Mouse (Mus musculus) MEL (cell line): ENCODE measurements around the gene Srarp. TPM values are rescaled to one million over a fixed set of nuclear protein-coding genes. Genes with fewer than 3 reads are reported as not detected.

ENCODE experiments used
- DNase-seq: peaks from one replicate; pipeline ENCODE4 v3.0.0; 2011; ENCODE audit warnings: low read depth, low spot score
- H3K27ac ChIP-seq: 2 replicates; pipeline ENCODE4 v1.5.1; 2012; ENCODE audit warnings: low read depth, mild to moderate bottlenecking, control low read depth, low read length, moderate library complexity; ENCODE audit not compliant: control insufficient read depth
- H3K27me3 ChIP-seq, 2 experiments: fragments of 150-350 bp in 1 of 2; sonication (generic) in 1 of 2; 2 replicates each; pipeline ENCODE4 v1.6.1; 2012; ENCODE audit warnings: low read length in 2 of 2, mild to moderate bottlenecking in 2 of 2, improper control_type of control experiment in 1 of 2, moderate library complexity in 1 of 2; ENCODE audit not compliant: insufficient read depth in 2 of 2, control insufficient read depth in 1 of 2
- H3K36me3 ChIP-seq, 2 experiments: 2 replicates each; pipeline ENCODE4 v1.6.1; 2012 to 2014; ENCODE audit warnings: low read length in 2 of 2, improper control_type of control experiment in 1 of 2, inconsistent platforms in 1 of 2, mild to moderate bottlenecking in 1 of 2; ENCODE audit not compliant: insufficient read depth in 2 of 2, control insufficient read depth in 1 of 2
- H3K4me1 ChIP-seq, 2 experiments: fragments of 150-350 bp in 1 of 2; sonication (generic) in 1 of 2; 2 replicates each; pipeline ENCODE4 v1.6.1; 2012; ENCODE audit warnings: low read length in 2 of 2, improper control_type of control experiment in 1 of 2, mild to moderate bottlenecking in 1 of 2; ENCODE audit not compliant: insufficient read depth in 2 of 2, control insufficient read depth in 1 of 2
- H3K4me3 ChIP-seq, 2 experiments: fragments of 150-350 bp in 1 of 2; sonication (generic) in 1 of 2; 2 replicates each; pipeline ENCODE4 v1.5.1; 2012; ENCODE audit warnings: low read depth in 2 of 2, low read length in 2 of 2, mild to moderate bottlenecking in 2 of 2, moderate library complexity in 2 of 2, control low read depth in 1 of 2, improper control_type of control experiment in 1 of 2; ENCODE audit not compliant: control insufficient read depth in 1 of 2, insufficient read depth in 1 of 2
- H3K79me2 ChIP-seq: 2 replicates; pipeline ENCODE4 v1.6.1; 2012; ENCODE audit warnings: mild to moderate bottlenecking, low read length, moderate library complexity; ENCODE audit not compliant: control insufficient read depth, poor library complexity, insufficient read depth
- H3K9ac ChIP-seq: 2 replicates; pipeline ENCODE4 v1.6.1; 2012; ENCODE audit warnings: low read depth, mild to moderate bottlenecking, control low read depth, low read length, moderate library complexity; ENCODE audit not compliant: control insufficient read depth, poor library complexity, severe bottlenecking
- H3K9me3 ChIP-seq: fragments of 150-350 bp; sonication (generic); replicated peaks from 2 replicates; pipeline ENCODE4 v1.6.1; 2012; ENCODE audit warnings: mild to moderate bottlenecking, low read length, improper control_type of control experiment, moderate library complexity; ENCODE audit not compliant: insufficient read depth
- CHD1 ChIP-seq: IDR thresholded peaks from 2 replicates; pipeline ENCODE4 v1.6.1; 2012; ENCODE audit warnings: low read depth, mild to moderate bottlenecking, inconsistent platforms, low read length, improper control_type of control experiment
- CHD2 ChIP-seq: IDR thresholded peaks from 2 replicates; pipeline ENCODE4 v1.6.1; 2011; ENCODE audit warnings: low read length, improper control_type of control experiment
- ELF1 ChIP-seq: IDR thresholded peaks from 2 replicates; pipeline ENCODE4 v1.6.1; 2014; ENCODE audit warnings: low read depth, mild to moderate bottlenecking, inconsistent platforms, low read length, improper control_type of control experiment, moderate library complexity
- EP300 ChIP-seq, 2 experiments: IDR thresholded peaks; 2 replicates each; pipeline ENCODE4 v1.6.1; 2011; ENCODE audit warnings: improper control_type of control experiment in 2 of 2, low read length in 2 of 2, low read depth in 1 of 2, mild to moderate bottlenecking in 1 of 2
- ETS1 ChIP-seq: IDR thresholded peaks from 2 replicates; pipeline ENCODE4 v1.6.1; 2012; ENCODE audit warnings: low read depth, mild to moderate bottlenecking, inconsistent platforms, low read length, improper control_type of control experiment, moderate library complexity
- GABPA ChIP-seq: IDR thresholded peaks from 2 replicates; pipeline ENCODE4 v1.6.1; 2012; ENCODE audit warnings: low read depth, mild to moderate bottlenecking, inconsistent platforms, low read length, improper control_type of control experiment, moderate library complexity
- GATA1 ChIP-seq: IDR thresholded peaks from 2 replicates; pipeline ENCODE4 v1.6.1; 2011; ENCODE audit warnings: low read depth, low read length, improper control_type of control experiment
- HCFC1 ChIP-seq: IDR thresholded peaks from 2 replicates; pipeline ENCODE4 v1.6.1; 2012; ENCODE audit warnings: low read depth, mild to moderate bottlenecking, inconsistent platforms, low read length, improper control_type of control experiment, moderate library complexity
- MEF2A ChIP-seq: IDR thresholded peaks from 2 replicates; pipeline ENCODE4 v1.6.1; 2014; ENCODE audit warnings: low read depth, mild to moderate bottlenecking, inconsistent platforms, low read length, improper control_type of control experiment; ENCODE audit not compliant: poor library complexity, insufficient replicate concordance, severe bottlenecking; ENCODE audit errors: extremely low read depth
- MYB ChIP-seq: IDR thresholded peaks from 2 replicates; pipeline ENCODE4 v1.6.1; 2011; ENCODE audit warnings: mild to moderate bottlenecking, low read depth, low read length, improper control_type of control experiment
- MYC ChIP-seq: IDR thresholded peaks from 2 replicates; pipeline ENCODE4 v1.6.1; 2011; ENCODE audit warnings: low read depth, mild to moderate bottlenecking, low read length, improper control_type of control experiment, moderate library complexity
- POLR2A ChIP-seq, 2 experiments: IDR thresholded peaks; 2 replicates each; pipeline ENCODE4 v1.6.1; 2011 to 2012; ENCODE audit warnings: low read length in 2 of 2, mild to moderate bottlenecking in 2 of 2, control low read depth in 1 of 2, improper control_type of control experiment in 1 of 2, low read depth in 1 of 2, moderate library complexity in 1 of 2; ENCODE audit not compliant: control insufficient read depth in 1 of 2, insufficient read depth in 1 of 2, poor library complexity in 1 of 2
- RAD21 ChIP-seq: IDR thresholded peaks from 2 replicates; pipeline ENCODE4 v1.6.1; 2011; ENCODE audit warnings: mild to moderate bottlenecking, low read depth, low read length, improper control_type of control experiment
- RCOR1 ChIP-seq: IDR thresholded peaks from 2 replicates; pipeline ENCODE4 v1.6.1; 2012; ENCODE audit warnings: low read depth, mild to moderate bottlenecking, inconsistent platforms, low read length, improper control_type of control experiment
- SIN3A ChIP-seq: IDR thresholded peaks from 2 replicates; pipeline ENCODE4 v1.6.1; 2012; ENCODE audit warnings: low read length, improper control_type of control experiment, inconsistent platforms
- SMC3 ChIP-seq: IDR thresholded peaks from 2 replicates; pipeline ENCODE4 v1.6.1; 2011; ENCODE audit warnings: low read depth, low read length, improper control_type of control experiment
- TBP ChIP-seq: IDR thresholded peaks from 2 replicates; pipeline ENCODE4 v1.8.0; 2011; ENCODE audit warnings: low read depth, low read length, improper control_type of control experiment
- TCF12 ChIP-seq: IDR thresholded peaks from 2 replicates; pipeline ENCODE4 v1.6.1; 2014; ENCODE audit warnings: low read depth, mild to moderate bottlenecking, inconsistent platforms, low read length, improper control_type of control experiment, moderate library complexity
- USF2 ChIP-seq, 2 experiments: IDR thresholded peaks; 2 replicates each; pipeline ENCODE4 v1.6.1; 2011 to 2012; ENCODE audit warnings: improper control_type of control experiment in 2 of 2, low read length in 2 of 2, borderline replicate concordance in 1 of 2, inconsistent platforms in 1 of 2, low read depth in 1 of 2, mild to moderate bottlenecking in 1 of 2; ENCODE audit not compliant: insufficient read depth in 1 of 2
- ZC3H11A ChIP-seq: IDR thresholded peaks from 2 replicates; pipeline ENCODE4 v1.6.1; 2012; ENCODE audit warnings: low read depth, mild to moderate bottlenecking, inconsistent platforms, low read length, improper control_type of control experiment
- ZKSCAN1 ChIP-seq: IDR thresholded peaks from 2 replicates; pipeline ENCODE4 v1.6.1; 2012; ENCODE audit warnings: low read depth, mild to moderate bottlenecking, inconsistent platforms, low read length, improper control_type of control experiment, moderate library complexity
- ZMIZ1 ChIP-seq: IDR thresholded peaks from 2 replicates; pipeline ENCODE4 v1.6.1; 2012; ENCODE audit warnings: low read depth, mild to moderate bottlenecking, inconsistent platforms, low read length, improper control_type of control experiment, moderate library complexity
- ZNF384 ChIP-seq: IDR thresholded peaks from 2 replicates; pipeline ENCODE4 v1.6.1; 2012; ENCODE audit warnings: low read depth, mild to moderate bottlenecking, inconsistent platforms, low read length, improper control_type of control experiment
- polyA plus RNA-seq, 2 experiments: library from polyadenylated mRNA; stranded (reverse) in 1 of 2; unstranded in 1 of 2; fragments of >175 nt in 1 of 2; fragments of >200 nt in 1 of 2; gene quantifications; 2 replicates each; pipeline versions ENCODE4 v1.2.1 to v1.2.4; 2012; ENCODE audit warnings: low replicate concordance in 2 of 2, low read depth in 1 of 2; ENCODE audit not compliant: insufficient read length in 2 of 2, insufficient read depth in 1 of 2, missing spikeins in 1 of 2
- total RNA-seq: library from RNA; depleted of rRNA; stranded (reverse); fragments of 300-350 nt; gene quantifications from 2 replicates; pipeline ENCODE4 v1.2.3, GENCODE M21; 2012

The Srarp gene
- total and polyA plus RNA-seq, 3 experiments: not detected

GRCm38 (mm10) chr4:141454581-141455350 lies 18.9 kb upstream of the Srarp start:
- H3K27me3 ChIP-seq: no peaks in the 10 kb centered on the region
- no peak for DNase-seq
- TF ChIP-seq GABPA (no peak), RAD21 (no peak), ZMIZ1 (no peak), EP300 (IDR thresholded peaks at IDR 0.05; ENCODE audit: low read depth in 1 of 2, low read length in 2 of 2) (no peak), CHD1 (no peak), ZKSCAN1 (no peak), MEF2A (no peak), ETS1 (no peak), ZC3H11A (no peak), HCFC1 (no peak)
- no peak overlapping the region for H3K4me3 ChIP-seq
- H3K9ac ChIP-seq: no peak overlapping the region
- no peak overlapping the region for H3K27ac ChIP-seq
- H3K4me1 ChIP-seq: peaks cover 7 to 11% of the 10 kb centered on the region in 2 experiments
- no peaks in the 10 kb centered on the region for H3K9me3 ChIP-seq
- peaks cover 6% of the 10 kb centered on the region; the same call in 1 of the 2 replicates for H3K79me2 ChIP-seq
- peaks cover 1 to 7% of the 10 kb centered on the region in 2 experiments; a peak in 3 of 4 replicates for H3K36me3 ChIP-seq

- DNase-seq: no peak
- Histone ChIP-seq H3K4me1 (peaks cover 7 to 11% of the 10 kb centered on the region in 2 experiments), H3K36me3 (peaks cover 3 to 7% of the 10 kb centered on the region in 2 experiments; a peak in 3 of 4 replicates)
These were observed 16.1 kb upstream of the Srarp start for GRCm38 (mm10) chr4:141451916-141452450.

More at GRCm38 (mm10) chr4:141451916-141452450, 16.1 kb upstream of the Srarp start:
- TF ChIP-seq TCF12 (no peak), GABPA (no peak), ELF1 (no peak), EP300 (IDR thresholded peaks at IDR 0.05; ENCODE audit: low read depth in 1 of 2, low read length in 2 of 2) (no peak), SMC3 (no peak), CHD2 (no peak), POLR2A (IDR thresholded peaks at IDR 0.05; ENCODE audit: control insufficient read depth in 1 of 2, insufficient read depth in 1 of 2, low read depth in 1 of 2, low read length in 2 of 2, poor library complexity in 1 of 2) (no peak), RCOR1 (no peak), MYC (no peak), ZNF384 (no peak), ZC3H11A (no peak), SIN3A (no peak), USF2 (IDR thresholded peaks at IDR 0.05; ENCODE audit: borderline replicate concordance in 1 of 2, insufficient read depth in 1 of 2, low read depth in 1 of 2, low read length in 2 of 2) (no peak), ETS1 (no peak), GATA1 (no peak), TBP (no peak), MYB (no peak)
- TF ChIP-seq, all 39 proteins: peak for 0
- Histone ChIP-seq H3K27me3 (no peaks in the 10 kb centered on the region), H3K4me3 (no peak overlapping the region), H3K79me2 (peaks cover 5% of the 10 kb centered on the region; the same call in 1 of the 2 replicates), H3K9ac (no peak overlapping the region), H3K9me3 (no peaks in the 10 kb centered on the region), H3K27ac (no peak overlapping the region)
